Mouse (Mus musculus) mammary gland, adult 2 months (tissue): ENCODE measurements around the gene Pld4. TPM values are rescaled to one million over a fixed set of nuclear protein-coding genes. Genes with fewer than 3 reads are reported as not detected.

Source experiments
- polyA plus RNA-seq: library from polyadenylated mRNA; depleted of rRNA; stranded (reverse); fragments of >200 nt; gene quantifications from 2 replicates; pipeline ENCODE4 v1.2.3, GENCODE M21; 2012; ENCODE audit warnings: low replicate concordance; rRNA removed

The Pld4 gene
- polyA plus RNA-seq: 171 and 191 TPM in 2 replicates

DNA sequence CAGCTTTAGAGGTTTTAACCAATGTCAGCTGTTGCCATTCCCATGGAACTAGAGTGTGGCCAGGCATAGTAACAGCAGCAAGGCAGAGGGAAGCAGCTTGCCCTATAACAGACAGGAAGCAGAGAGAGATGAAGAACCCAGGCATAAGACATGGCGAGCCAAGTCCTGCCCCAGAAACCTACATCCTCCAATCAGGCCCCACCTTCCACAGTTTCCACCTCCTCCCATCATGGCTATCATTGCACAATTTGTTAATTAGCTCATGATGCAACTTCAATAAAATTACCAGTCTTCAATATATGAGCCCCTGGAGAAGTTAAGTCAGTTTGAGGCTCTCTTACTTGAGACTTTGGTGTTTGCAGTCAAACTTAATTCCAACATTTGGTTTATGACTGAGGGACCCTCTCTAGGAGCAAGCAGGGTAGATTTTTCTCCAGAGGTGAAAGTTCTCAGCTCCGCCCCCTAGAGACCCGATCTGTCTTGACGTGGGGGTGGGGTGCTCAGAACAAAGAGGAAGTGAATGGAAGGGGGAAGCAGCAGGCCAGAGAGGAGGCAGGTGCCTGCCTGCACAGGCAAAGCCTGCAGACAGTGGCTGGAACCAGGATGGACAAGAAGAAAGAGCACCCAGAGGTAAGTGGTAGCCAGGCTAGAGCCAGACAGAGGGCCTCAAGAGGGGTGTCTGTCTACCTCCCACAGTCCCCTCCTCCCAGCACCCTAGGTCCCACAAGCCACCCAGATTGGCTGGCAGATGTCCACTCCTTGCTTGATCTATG, at the start of gene Pld4:
TSS of gene Pld4 (plus strand) at position 502 of the 773 bp plus-strand sequence.

DNA sequence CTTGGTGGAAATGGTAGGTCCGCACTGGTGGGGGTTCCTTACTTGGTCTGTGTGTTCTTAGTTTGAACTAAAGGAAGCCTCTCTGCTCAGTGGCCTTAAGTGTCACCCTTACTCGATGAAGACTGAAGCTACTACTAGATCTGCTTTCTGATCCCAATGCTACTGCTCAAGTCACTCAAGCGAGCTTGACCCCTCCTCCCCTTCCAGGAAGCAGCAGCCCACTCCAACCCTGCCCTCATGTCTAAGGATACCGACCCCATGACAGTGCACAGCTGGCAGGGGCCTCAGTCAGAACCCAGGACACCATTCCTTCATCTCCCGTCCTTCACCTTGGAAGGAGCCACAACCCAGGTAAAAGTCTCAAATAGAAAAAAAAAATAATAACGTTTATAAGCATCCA, 40.2 kb upstream of the Pld4 start, which contains the start of gene Cep170b:
TSS of gene Cep170b (plus strand) at position 240 of the 400 bp plus-strand sequence.

DNA sequence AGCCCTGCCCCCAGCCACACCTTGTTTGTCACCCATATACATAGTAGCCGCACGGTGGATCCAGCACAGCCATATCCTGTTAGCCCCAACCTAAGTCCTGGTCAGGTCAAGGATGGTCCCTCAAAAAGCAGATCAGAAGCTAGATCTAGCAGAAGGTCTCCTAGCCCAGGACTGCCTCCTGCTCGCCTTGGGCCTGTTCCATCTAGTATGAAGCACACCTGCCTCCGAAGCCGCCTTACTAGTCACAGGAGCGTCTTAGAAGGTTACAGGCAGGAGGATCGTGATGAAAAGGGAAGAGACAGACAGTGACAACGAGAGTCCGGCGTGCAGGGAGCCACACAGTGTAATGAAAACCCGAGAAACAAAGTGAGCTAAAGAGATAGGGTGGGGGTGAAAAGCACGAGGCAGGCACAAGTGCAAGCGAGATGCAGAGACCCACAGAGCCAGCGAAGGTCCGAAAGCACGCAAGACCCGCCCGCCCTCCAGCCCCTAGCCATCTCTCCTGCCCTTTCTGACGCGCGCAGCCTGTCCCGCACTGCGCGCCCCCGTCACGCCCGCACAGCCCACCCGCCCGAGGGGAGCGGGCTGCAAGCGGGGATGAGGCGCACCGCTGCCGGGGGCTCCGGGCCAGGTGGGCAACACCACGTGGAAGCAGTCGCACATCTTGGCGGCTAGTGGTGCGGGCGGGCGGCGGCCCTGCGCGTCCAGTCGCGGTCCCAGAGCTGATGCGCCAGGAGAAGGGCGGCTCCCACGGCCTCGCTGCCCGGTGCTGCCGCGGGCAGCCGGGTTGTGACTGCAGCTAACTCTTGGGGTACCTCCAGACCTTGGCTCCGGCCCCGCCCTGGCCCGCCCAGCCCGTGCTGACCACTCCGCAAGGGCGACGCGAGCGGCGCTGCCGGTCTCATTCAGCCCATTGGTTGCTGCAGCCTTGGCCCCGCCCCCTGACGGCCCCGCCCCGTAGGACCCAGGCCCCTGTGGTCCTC, 41.7 kb downstream of the Pld4 start, which contains the start of gene Ahnak2:
TSS of gene Ahnak2 (minus strand) at position 794 of the 983 bp plus-strand sequence.

DNA sequence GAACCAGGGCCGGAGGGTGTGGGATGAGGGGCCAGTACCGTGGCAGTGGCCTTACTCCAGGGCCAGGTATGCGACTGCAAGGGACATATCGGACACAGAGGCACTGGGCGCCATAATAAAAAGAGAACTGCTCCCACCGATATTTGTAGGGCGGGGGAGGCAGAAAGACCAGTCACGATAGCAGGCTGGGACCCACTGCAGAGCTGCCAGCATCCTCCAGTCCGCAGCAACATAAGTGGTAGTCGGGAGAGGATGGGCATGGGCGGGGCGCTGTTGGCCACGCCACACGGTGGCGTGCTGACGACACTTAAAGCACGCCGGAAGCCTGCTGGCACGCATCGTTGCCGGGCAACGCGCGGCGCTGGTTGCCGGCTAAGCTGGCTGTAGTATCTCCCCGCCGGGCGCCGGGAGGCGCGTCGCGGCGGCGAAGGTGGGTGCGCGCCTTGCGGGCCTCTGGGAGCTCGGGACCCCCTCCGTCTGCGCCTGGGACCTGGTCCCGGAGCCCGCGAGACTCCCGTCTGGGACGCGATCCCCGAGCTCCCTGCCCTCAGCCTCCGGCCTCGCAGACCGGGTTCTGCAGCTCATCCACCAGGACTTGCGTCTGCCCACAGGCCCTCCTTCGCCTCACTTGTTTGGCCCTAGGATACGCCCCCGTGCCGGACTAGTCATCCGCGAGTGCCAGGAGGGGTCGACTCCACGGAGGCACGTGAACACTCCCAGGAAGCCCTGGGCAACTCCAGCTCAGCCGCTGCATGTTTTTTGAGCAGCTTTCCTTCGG, 48.3 kb downstream of the Pld4 start, which contains the start of gene Clba1:
TSS of gene Clba1 (plus strand) at position 351 of the 778 bp plus-strand sequence.

Other genes with a start within 250 kb of the Pld4 start
- 0.10 and 0.14 TPM in 2 replicates for gene Tmem179, start 243.9 kb upstream of the Pld4 start, polyA plus RNA-seq
- 32.1 and 51.3 TPM in 2 replicates for gene Inf2, start 171.9 kb upstream of the Pld4 start, polyA plus RNA-seq
- gene Adssl1, start 140.6 kb upstream of the Pld4 start, polyA plus RNA-seq: 10.8 and 103 TPM in 2 replicates
- gene Siva1, start 116.0 kb upstream of the Pld4 start, polyA plus RNA-seq: 37.1 and 48.6 TPM in 2 replicates
- 121 and 167 TPM in 2 replicates for gene Akt1, start 85.8 kb upstream of the Pld4 start, polyA plus RNA-seq
- 17.1 and 26.8 TPM in 2 replicates for gene Zbtb42, start 81.8 kb upstream of the Pld4 start, polyA plus RNA-seq
- 27.1 and 43.9 TPM in 2 replicates for gene Cep170b, start 40.2 kb upstream of the Pld4 start, polyA plus RNA-seq
- 14.3 and 15.8 TPM in 2 replicates for gene Ahnak2, start 42.0 kb downstream of the Pld4 start, polyA plus RNA-seq
- gene Clba1, start 48.3 kb downstream of the Pld4 start, polyA plus RNA-seq: 2.0 and 3.4 TPM in 2 replicates
- 24.3 and 24.6 TPM in 2 replicates for gene Cdca4, start 68.8 kb downstream of the Pld4 start, polyA plus RNA-seq
- gene Gpr132, start 107.6 kb downstream of the Pld4 start, polyA plus RNA-seq: 46.4 and 48.6 TPM in 2 replicates
- gene Jag2, start 169.1 kb downstream of the Pld4 start, polyA plus RNA-seq: 32.8 and 44.7 TPM in 2 replicates
- 31.3 and 33.2 TPM in 2 replicates for gene Nudt14, start 181.5 kb downstream of the Pld4 start, polyA plus RNA-seq
- 26.8 and 124 TPM in 2 replicates for gene Btbd6, start 215.8 kb downstream of the Pld4 start, polyA plus RNA-seq
- gene Brf1, start 240.0 kb downstream of the Pld4 start, polyA plus RNA-seq: 55.7 and 134 TPM in 2 replicates